Mouse (Mus musculus): ENCODE data around the gene Ccnb2.
"Not testable (repeated sequence)": the region's sequence is repeated elsewhere in the genome, so short reads cannot be mapped to it uniquely, and the experiment has no call there.

DNA sequence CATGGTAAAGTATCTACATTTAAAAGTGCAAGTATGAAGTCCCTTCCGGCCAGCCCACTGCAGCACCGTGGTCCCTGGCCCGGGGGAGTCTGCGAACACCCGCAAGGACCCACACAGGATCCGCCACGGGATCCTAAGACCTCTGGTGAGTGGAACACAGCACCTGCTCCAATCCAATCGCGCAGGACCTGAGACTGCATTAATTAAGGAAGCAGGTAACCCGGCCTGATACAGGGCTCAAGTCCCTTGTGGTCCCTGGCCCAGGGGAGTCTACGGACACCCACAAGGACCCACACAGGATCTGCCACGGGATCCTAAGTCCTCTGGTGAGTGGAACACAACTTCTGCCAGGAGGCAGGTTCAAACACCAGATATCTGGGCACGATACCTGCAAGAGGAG is 41.7 kb upstream of the Ccnb2 start:
- TF ChIP-seq CTCF (conservative IDR thresholded peaks at IDR 0.05 in 1 of 2, IDR thresholded peaks at IDR 0.05 in 1 of 2; ENCODE audit: low read depth in 2 of 2, low read length in 2 of 2); POLR2A (IDR thresholded peaks at IDR 0.05; ENCODE audit: low read depth, low read length); MAFK (IDR thresholded peaks at IDR 0.05; ENCODE audit: insufficient replicate concordance, low read length); SIN3A (IDR thresholded peaks at IDR 0.05; ENCODE audit: low read length); ZNF384 (IDR thresholded peaks at IDR 0.05; ENCODE audit: low read depth, low read length); MAX (IDR thresholded peaks at IDR 0.05; ENCODE audit: low read length); KAT2A (IDR thresholded peaks at IDR 0.05; ENCODE audit: insufficient replicate concordance, low read length); E2F4 (IDR thresholded peaks at IDR 0.05; ENCODE audit: insufficient replicate concordance, low read depth, low read length); TBP (conservative IDR thresholded peaks at IDR 0.05; ENCODE audit: low read depth, low read length); TCF12 (IDR thresholded peaks at IDR 0.05; ENCODE audit: low read depth, low read length): not testable (repeated sequence)
